Mouse (Mus musculus): ENCODE measurements around the gene Pacsin2. TPM values are rescaled to one million over a fixed set of nuclear protein-coding genes. Genes with fewer than 3 reads are reported as not detected.
"Not testable (repeated sequence)": the region's sequence is repeated elsewhere in the genome, so short reads cannot be mapped to it uniquely, and the experiment has no call there.

Pacsin2 gene
- total RNA-seq, 2 experiments from 2014 or later: 49.4 to 75.6 TPM

DNA sequence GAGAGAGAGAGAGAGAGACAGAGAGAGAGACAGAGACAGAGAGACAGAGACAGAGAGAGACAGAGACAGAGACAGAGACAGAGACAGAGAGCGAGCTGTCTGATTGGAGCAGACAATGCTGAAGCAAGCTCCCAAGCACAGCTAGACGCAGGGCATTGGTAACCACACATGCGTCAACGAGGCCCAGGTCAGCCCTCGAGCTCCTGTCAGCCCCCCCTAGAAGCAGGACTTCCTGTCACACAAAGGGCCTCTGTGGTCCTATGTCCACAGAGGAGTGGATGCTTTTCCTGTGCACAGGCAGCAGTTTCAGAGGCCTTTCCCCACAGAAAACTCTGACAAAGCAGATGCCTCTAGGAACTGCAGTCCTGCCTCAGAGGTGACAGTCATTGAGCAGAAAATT, 38.6 kb downstream of the Pacsin2 start:
- no peak for DNase-seq (ENCODE audit: low spot score)

DNA sequence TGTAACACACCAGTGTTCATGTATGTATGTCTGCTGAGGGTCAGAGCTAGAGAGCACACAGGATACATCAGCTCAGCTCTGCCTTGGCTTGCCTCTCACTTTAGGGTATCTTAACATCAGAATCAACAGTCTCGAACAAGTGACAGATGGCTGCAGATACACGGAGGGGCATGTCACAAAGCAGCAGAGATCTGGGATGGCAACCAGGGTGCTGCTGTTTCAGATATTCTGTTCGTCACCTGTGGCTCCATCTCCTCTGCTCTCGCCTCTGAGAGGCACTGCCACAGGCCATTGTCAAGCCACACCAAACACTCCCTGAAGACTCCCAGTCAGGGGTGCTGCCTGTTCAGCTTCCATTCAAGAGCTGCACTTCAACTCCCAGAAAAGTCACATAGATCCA, 39.1 kb downstream of the Pacsin2 start:
- no peak for DNase-seq (ENCODE audit: low spot score)

DNA sequence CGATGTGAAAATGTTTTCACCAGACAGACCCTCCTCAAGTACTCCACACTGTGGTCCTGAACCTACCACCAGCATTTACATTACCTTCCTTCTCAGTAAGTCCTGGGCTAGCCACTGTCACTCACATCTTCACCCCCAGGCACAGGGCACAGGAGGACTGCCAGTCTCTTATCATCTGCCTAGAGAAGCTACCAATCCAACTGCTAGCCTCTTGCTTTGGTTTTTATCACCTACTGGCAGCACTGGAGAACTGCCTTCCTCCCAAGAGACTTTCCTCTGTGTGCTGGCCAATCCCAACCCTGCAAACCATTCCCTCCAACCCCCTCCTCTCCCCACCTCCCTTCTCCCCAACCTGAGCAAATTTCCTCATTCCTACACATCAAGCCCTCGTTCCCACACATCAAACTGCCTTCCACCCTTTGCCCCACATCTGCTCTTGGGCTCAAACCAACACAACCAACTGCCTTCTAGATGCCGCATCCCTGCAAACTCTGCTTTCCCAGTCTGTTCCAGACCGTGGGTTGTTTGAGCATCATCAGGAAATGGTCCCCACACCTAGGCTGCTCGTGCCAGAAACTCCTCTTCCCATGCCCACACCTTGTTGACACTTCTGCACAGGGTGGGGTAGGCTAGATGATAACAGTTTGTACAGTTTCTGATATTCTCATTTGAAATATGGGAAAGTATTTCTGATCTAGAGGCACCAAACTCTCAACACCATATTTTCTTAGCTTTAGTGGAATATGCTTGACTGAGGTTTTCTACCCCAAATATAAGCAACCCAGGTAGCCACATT, 40.6 kb downstream of the Pacsin2 start:
- DNase-seq (ENCODE audit: low spot score): no peak

DNA sequence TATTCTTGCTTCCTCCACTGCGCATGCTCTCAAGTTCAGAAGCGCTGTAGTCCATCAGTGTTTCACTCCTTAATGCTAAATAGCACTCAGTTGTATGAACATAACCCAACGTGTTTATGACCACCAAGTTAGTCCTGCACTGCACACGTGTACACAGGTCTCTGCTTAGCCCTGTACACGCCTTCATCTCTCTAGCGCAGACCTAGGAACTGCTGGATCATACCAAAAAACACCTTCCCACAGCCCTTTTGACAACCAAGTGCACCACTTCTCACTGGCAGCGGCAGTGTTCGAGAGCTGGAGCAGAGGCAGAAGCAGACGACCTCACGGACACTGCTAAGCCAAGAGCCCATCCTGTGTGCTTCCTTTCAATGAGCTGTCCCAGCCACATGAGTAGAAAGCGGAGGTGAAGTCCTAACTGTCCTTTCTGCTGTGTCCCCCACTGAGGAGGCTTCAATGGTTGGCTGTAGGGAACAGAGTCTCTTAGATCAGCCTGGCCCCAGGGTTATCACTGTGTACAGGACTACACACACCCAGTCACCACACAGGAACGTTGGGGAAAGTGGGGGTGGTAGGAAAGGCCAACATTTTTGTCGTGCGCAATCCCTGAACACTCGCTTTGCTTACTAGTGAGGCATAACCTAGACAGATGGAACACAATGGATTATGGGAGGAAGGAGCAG, 42.0 kb downstream of the Pacsin2 start:
- no peak for DNase-seq (ENCODE audit: low spot score)

DNA sequence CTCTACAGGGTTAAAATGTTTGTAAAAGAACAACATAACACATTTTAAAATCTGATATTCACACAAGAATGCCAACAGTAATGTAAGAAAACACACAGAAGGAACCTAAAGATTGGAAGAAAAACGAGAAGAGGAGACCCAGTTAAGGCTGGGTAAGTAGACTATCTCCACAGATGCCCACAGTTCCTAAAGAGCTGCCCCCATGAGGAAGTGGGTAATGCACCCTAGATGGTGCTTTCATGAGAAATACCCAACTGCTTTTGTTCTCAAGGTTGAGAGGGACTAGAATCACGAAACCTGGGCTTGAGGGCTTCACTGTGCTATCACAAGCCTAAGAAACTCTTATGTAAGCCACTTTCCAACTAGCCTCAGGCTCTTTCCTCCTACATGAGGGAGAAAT, 44.8 kb downstream of the Pacsin2 start:
- no peak for DNase-seq (ENCODE audit: low spot score)

DNA sequence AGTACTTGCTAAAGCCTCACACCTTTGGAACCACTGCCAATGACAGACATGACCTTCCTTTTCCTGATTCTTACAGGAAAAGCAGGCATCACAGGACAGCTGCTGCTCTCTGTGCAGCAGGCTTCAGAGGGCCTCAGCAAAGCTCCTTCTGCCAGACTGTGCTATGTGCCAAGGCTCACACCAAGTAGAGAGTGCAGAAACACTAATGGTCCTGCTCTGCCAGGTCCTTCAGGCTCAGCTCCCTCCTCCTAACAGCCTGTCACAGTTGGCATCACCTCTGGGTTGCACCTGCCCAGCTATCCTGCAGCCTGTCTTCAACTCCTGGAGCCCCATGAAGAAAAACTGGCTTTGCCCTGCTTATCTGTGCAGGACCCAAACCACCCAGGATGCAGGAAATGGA, 45.7 kb downstream of the Pacsin2 start:
- no peak for DNase-seq (ENCODE audit: low spot score)

DNA sequence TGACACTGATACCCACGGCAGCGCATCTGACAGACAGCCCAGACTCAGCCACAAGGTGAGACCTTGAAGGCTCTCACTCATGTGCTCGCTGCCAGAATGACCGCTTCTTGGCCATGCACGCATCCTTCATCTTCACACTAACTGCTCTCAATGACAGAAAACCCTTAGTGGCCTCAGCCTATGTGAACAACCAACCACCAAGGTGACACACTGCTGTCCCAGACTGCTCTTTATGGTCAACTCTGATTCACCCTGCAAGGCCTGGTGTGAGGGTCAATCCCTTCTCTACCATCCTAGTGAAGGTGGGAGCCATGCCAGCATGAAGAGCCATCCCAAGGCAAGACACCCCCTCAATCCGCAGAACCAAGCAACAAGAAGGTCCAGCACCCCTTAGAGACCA, 46.5 kb downstream of the Pacsin2 start:
- no peak for DNase-seq (ENCODE audit: low spot score)

DNA sequence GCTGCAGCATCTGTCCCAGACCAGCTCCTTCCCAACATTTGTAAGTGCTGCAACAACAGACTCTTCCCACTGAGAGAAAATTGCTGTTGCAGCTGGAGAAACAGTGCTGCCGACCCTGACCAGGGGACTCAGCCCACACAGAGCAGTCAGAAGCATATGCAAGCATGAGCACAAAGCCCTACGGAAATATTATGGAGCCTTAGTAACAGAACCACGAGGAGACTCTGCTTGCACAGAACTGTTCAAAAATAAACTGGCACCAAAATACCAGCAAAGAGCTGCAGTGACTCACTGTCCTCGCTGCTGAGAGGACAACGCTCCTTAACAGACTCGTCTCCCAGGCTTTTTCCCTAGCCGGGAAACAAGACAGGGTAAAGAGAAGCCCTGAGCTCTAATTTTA, 47.0 kb downstream of the Pacsin2 start:
- no peak for DNase-seq (ENCODE audit: low spot score)

DNA sequence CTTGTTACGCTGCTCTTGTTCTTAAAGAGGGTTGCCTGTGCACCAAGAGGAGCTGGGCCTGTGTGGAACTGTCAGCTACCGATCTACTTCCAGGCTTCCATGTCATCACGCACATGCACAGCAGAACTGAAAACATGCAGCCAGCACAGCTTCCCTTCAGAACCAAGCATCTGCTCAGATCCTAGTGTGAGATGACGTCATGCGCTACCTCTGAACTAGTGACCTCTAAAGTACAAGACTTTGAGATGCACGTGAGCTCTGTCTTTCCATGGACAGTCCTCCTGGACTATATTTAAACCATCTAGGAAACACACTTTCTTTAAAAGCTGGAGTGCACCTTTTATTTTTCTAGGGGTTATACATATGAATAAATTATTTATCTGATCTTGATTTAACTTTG, 49.0 kb downstream of the Pacsin2 start:
- no peak for DNase-seq (ENCODE audit: low spot score)

DNA sequence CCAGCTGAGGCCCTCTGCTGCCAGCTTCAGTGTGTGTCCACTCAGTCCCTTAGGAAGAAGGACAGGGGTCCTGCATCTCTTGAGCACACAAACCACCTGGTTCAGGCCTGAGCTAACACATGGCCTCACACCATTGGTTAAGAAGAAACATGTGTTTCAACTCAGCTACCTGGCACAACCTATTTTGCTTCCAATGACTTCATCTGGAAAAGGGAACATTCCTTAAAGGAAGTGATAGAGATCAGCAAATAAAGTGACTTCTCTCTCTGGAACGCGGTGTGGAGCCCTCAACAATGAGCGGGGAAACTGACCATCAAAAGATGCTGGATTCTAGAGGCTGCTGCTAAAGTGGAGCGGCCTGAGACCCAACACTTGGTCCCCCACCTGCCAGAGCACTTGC, 52.8 kb downstream of the Pacsin2 start:
- DNase-seq (ENCODE audit: low spot score): no peak

DNA sequence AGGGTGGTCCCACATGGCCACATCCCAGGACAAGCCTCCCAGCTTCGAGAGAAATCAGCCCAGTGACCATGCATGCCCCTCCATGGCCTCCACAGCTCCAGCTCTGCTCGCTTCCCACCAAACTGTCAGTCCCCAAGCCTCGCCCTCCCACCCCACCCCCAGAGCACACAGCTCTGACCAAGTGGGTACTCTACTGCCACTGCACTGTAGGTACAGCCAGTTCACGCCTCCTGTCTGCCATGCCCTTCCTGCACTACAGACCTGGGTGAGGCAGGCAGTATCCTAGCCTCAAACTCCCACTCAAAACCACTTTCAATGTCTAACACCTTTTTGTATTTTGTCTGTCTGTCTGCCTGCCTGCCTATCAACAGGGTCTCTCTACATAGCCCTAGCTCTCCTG, 53.7 kb downstream of the Pacsin2 start:
- DNase-seq (ENCODE audit: low spot score): no peak

DNA sequence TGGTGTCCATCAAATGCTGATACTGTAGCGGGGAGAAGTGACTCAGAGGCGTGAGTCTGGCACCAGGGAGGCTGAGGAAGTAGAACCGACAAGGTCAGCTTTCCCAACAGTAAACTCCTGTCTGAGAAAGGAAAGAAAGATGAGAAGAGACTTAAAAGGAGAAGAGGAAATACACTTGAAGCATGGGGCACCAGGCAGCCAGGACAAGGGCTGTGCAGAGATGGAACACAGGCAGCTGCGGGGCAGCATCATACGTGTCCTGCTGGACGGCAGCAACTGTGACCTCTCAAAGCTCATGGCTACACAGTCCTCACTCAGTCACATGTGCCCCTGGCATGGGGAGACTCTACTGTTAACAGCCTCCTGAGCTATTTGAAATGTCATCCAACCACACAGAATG, 54.1 kb downstream of the Pacsin2 start:
- no peak for DNase-seq (ENCODE audit: low spot score)

DNA sequence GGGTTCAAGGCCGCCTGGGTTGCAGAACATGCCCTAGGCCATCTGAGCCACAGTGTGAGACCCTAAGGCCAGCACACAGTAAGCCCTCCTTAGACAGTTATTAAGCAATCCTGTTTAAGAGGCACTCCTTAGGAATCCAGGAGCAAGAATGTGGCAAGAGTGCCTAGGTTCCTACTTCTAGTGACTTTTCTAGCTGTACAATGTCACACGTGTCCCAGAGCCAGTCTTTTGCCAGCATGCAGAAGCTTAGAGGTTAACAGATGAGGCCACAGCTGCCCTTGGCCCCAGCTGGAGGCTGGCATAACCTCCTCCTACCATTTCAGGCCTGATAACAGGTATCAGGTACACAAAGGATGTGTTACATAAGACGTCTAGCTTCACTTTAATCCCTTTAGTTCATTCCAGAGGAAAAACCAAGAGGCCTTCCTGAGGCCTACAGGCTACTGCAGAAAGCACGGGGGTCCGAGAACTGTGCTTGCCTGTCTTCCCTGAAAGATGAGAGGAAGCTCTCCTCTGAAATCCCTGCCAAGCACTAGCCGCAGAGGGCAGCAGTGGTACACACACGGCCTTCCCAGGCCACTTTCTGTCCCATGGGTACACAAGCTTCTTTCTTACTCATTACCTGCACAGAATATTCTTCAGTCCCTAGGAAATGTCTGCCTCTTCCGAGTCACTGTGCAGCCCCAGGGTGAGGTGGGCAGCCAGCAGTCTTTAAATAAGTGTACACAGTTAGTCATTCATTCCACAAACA, 55.5 kb downstream of the Pacsin2 start:
- DNase-seq (ENCODE audit: low spot score): no peak

DNA sequence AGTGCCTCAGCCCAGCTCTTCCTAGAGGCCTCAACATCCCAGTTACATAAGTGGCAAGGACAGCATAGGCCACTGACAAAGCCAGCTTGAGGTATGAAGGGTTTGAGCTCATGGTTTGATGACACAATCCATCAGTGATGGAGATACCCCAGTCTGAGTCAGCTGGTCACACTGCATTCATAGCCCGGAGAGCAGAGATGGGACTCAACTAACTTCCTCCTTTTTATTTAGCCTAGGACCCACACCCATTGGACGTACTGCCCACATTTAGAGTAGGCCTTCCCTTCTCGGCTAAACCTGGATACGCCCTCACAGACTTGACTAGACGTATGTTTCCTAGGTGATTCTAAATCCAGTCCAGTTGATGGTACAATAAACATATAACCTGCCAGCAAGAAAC, 56.2 kb downstream of the Pacsin2 start:
- no peak for DNase-seq (ENCODE audit: low spot score)

DNA sequence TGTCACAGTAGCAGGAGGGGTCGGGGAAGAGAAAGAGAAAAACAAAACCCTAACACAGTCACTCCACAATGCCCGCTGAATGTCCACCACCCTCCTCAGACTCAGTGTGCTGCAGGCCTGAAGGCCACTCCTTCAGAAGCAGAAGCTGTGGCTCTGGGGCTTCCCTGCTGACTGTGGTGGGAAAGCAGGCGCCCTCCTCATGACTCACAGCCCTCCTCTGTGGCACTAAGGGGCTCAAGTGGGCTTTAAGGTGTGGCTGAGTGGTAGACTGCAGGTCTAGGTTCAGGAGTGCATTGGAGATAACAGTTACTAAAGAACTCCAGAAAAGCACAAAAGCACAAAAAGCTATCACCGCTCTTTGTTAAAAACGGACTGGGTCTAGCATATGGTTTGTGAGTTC, 56.9 kb downstream of the Pacsin2 start:
- no peak for DNase-seq (ENCODE audit: low spot score)

DNA sequence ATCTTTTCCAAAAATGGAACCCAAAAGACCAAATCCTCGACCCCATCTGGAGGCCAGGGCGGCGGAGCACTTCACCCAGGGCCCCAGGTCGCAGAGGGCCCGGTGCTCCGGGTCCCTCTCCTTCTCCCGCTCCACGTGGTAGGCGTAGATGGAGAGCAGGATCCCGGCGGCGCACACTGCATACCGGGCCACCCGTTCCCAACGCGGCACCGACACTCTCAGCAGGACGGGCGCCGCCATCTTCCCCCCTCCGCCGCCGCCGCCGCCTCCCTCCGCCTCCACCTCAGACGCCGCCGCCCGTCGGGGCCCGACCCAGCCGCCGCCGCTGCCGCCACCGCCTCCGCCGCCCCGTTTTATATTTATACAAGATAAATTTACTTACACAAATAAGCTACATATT, 58.5 kb downstream of the Pacsin2 start:
- not testable (repeated sequence) for DNase-seq (ENCODE audit: low spot score)

DNA sequence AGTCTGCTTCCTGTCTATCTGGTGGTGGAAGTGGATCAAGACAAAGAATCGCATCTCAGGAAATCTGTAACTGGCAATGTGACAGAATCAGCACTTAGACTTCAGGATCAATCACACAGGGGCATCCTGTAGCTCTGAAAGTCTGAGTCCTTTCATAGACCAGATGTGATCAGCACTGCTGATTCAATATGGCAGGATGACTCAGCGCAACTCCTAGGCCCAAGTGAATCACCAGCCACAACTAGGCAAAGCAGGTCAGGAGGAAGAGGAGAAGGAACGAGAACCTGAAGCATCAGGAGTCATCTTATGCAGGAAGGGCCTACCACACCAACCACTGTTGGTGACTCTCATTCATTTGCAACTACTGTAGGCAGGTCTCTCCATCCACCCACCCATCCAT, 60.4 kb downstream of the Pacsin2 start:
- DNase-seq (ENCODE audit: low spot score): no peak

DNA sequence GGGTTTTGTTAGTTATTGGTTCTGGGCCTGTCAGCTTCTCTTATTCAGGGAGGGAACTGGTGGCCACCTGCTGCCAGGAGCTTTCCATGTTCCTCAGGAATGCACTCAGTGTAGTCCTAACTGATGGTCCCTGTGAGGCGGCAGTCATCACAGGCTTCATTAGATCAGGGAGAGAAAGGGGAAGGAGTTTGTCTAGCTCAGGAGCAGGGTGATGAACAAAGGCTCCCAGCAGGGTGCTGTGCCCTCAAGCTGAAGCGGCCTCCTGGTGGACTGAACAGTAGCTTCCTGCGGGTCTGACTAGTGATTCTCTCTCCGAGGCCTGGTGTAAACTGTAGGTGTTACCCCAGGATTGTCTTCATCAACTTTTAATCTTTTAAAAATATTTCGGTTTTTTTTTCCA, 61.4 kb downstream of the Pacsin2 start:
- DNase-seq (ENCODE audit: low spot score): no peak

DNA sequence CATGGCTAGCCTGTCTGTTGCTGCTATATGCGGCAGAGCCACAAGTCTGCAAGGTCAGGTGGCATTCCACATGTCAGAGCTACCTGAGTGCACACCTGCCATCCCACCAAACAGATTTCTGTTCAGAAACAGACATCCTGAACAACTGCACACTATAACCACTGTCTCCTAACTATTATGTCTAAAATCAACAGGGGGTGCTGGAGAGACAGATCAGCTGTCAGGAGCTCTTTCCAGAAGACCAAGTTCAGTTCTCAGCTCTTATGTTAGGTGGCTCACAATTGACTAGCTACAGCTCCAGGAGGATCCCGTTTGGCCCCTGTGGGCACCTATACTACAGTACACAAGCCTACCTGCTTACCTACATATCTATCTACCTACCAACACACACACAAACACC, 71.7 kb downstream of the Pacsin2 start:
- DNase-seq (ENCODE audit: low spot score): no peak

DNA sequence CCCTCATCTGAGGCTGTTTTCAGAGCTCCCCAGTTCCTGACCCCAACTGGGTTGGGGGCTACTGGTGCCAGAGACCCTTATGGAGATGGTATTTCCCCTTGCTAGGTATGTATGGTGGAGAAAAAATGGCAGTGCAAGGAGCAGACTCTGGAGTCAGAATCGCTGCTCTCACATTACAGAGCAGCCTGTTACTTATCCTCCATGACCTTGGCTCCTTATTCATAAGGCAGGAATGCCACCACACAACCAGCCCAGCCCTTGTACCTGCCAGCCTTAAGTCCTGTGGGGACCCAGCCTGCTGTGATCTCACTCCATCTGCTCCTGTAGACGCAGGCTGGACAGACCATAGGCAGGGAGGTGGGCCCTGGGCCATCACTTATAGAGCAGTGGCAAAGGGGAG, 76.5 kb downstream of the Pacsin2 start:
- DNase-seq (ENCODE audit: low spot score): no peak

DNA sequence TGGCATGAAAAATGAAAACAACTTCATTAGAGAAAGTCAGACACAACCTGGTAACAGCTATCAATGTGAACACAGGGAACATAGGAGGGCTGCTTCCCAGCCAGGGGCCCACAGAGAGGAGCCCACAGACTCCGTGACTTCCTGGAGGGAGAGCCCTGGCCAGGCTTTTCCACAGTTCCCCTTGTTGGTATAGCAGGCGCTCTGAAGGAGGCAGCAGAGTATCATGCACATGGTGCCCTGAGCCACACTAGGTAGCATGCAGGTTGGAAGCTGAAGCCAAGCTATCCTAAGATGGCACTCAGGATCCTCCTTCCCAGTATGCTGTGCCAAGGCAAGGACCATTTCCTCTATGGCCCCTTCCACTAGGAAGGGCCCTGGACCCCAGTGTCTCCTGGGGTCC, 80.8 kb downstream of the Pacsin2 start:
- DNase-seq (ENCODE audit: low spot score): peak; percentile 45

DNA sequence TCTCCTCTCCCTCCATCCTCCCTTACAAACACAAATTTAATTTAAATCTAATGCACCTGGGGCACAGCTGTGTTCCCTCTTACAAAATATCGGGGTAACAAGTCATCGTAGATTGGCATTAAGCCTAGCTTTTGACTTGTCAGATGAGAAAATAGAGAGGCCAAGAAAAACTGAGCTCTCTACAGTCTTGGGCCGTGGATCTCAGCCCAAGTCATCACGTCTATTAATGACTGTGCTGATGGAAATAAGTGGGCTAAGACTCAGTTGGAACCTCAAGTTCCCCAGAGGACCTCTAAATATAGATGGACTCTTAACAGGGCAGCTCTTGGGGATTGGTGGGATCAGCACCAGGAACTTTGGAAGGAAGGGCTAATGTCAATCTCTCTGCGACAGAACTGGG, 81.3 kb downstream of the Pacsin2 start:
- peak; percentile 38 for DNase-seq (ENCODE audit: low spot score)

DNA sequence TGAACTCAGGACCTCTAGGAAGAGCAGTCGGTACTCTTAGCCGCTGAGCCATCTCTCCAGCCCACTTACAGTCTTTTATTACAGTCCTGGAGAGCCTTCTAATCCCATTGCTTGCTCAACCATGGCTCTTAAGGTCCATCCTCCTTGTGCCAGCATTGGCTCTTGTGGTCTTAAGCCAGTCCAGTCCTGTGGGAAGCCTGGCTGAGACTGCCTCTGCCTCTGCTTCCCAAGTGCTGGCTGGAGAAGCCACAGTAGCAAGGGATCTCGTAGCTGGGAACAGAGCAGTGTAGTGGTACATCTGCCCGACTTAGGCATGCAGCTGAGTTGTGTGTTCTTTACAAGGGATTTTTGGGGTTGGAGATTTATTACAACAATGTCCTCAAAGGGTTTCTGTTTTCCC, 81.9 kb downstream of the Pacsin2 start:
- no peak for DNase-seq (ENCODE audit: low spot score)

Measured in gastrocnemius, adult 18-20 months (tissue).